Mouse (Mus musculus): ENCODE measurements around the gene Trpm8. TPM values are rescaled to one million over a fixed set of nuclear protein-coding genes. Genes with fewer than 3 reads are reported as not detected.

Trpm8 gene
- not detected in 4 replicates for total RNA-seq (2023)

GRCm38 (mm10) chr1:88277098-88277817 is at the start of gene Trpm8, which contains the start of gene Hjurp:
TSS of gene Trpm8 (plus strand) at chr1:88277661.
TSS of gene Hjurp (minus strand) at chr1:88277633.

DNA sequence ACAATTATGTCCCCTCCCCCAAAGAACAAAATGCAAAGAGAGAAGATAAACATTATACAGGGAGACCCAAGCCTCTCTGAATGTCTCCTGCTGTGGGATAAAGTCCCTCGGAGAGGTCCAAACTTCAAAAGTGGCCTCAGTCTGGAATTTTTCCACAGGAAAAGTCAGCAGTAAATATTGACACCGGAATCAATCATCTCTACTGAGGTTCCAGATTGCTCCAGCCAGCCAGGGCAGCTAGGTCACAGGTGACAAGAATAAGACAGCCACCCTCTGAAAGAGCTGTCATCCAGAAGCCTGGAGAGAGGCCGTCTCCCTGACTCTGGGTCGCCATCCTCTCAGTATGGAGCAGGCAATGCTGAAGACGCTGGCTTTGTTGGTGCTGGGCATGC is 129.3 kb downstream of the Trpm8 start, which contains the start of gene Spp2:
Gene Spp2 (plus strand): TSS at position 155 of the 392 bp plus-strand sequence.

Other genes with a start within 250 kb of the Trpm8 start
- gene Ugt1a10, start 222.3 kb upstream of the Trpm8 start, total RNA-seq (2023) = not detected in 4 replicates
- gene Ugt1a9, start 206.9 kb upstream of the Trpm8 start, total RNA-seq (2023) = not detected in 4 replicates
- not detected in 4 replicates for gene Ugt1a8, start 189.8 kb upstream of the Trpm8 start, total RNA-seq (2023)
- 0.33 to 1.2 TPM in 2 of 4 replicates, not detected in the others for gene Ugt1a7c, start 182.6 kb upstream of the Trpm8 start, total RNA-seq (2023)
- gene Ugt1a6b, start 174.4 kb upstream of the Trpm8 start, total RNA-seq (2023) = 0.33 to 0.52 TPM in 2 of 4 replicates, not detected in the others
- not detected in 4 replicates for gene Ugt1a6a, start 142.9 kb upstream of the Trpm8 start, total RNA-seq (2023)
- gene Ugt1a5, start 111.6 kb upstream of the Trpm8 start, total RNA-seq (2023) = not detected in 4 replicates
- not detected in 4 replicates for gene Ugt1a2, start 77.1 kb upstream of the Trpm8 start, total RNA-seq (2023)
- gene Dnajb3, start 71.9 kb upstream of the Trpm8 start, total RNA-seq (2023) = 1.4 to 1.7 TPM in 2 of 4 replicates, not detected in the others
- gene Ugt1a1, start 65.7 kb upstream of the Trpm8 start, total RNA-seq (2023) = not detected in 4 replicates
- gene Mroh2a, start 50.7 kb upstream of the Trpm8 start, total RNA-seq (2023) = 0.12 to 0.67 TPM (median 0.44 TPM) in 4 replicates
- gene Hjurp, start within 50 bp of the Trpm8 start, total RNA-seq (2023) = 64.8 to 74.5 TPM (median 71.7 TPM) in 4 replicates
- not detected in 4 replicates for gene Spp2, start 129.3 kb downstream of the Trpm8 start, total RNA-seq (2023)
- not detected in 4 replicates for gene Glrp1, start 232.4 kb downstream of the Trpm8 start, total RNA-seq (2023)

Measured in B cell, adult 62 days (primary cell).